Mouse (Mus musculus): ENCODE results near the gene Lrp6.
A peak's percentile ranks its signal among the peaks of the same experiment; 100 is the strongest.

The Lrp6 gene

GRCm38 (mm10) chr6:134434866-134435390 is 131.8 kb downstream of the Lrp6 start:
- DNase-seq (ENCODE audit: low spot score in 2 of 2): no peak

- no peak for DNase-seq (ENCODE audit: low spot score in 2 of 2)
These were observed 132.7 kb downstream of the Lrp6 start for GRCm38 (mm10) chr6:134434044-134434443.

- no peak for DNase-seq (ENCODE audit: low spot score in 2 of 2)
These were observed 133.5 kb downstream of the Lrp6 start for GRCm38 (mm10) chr6:134433281-134433680.

- no peak for DNase-seq (ENCODE audit: low spot score in 2 of 2)
These were observed 135.2 kb downstream of the Lrp6 start for GRCm38 (mm10) chr6:134431583-134431982.

- peak in 1 of 2 experiments; percentile 31 for DNase-seq (ENCODE audit: low spot score in 2 of 2)
These were observed 136.5 kb downstream of the Lrp6 start for GRCm38 (mm10) chr6:134430161-134430799.

GRCm38 (mm10) chr6:134428455-134428854 is 138.3 kb downstream of the Lrp6 start:
- no peak for DNase-seq (ENCODE audit: low spot score in 2 of 2)

- DNase-seq (ENCODE audit: low spot score in 2 of 2): no peak
These were observed 139.6 kb downstream of the Lrp6 start for GRCm38 (mm10) chr6:134427165-134427564.

GRCm38 (mm10) chr6:134425216-134425717 is 141.5 kb downstream of the Lrp6 start:
- peak in 1 of 2 experiments; percentile 78 for DNase-seq (ENCODE audit: low spot score in 2 of 2)

- no peak for DNase-seq (ENCODE audit: low spot score in 2 of 2)
These were observed 144.8 kb downstream of the Lrp6 start for GRCm38 (mm10) chr6:134421921-134422320.

- no peak for DNase-seq (ENCODE audit: low spot score in 2 of 2)
These were observed 146.4 kb downstream of the Lrp6 start for GRCm38 (mm10) chr6:134420375-134420774.

- DNase-seq (ENCODE audit: low spot score in 2 of 2): no peak
These were observed 148.9 kb downstream of the Lrp6 start for GRCm38 (mm10) chr6:134417886-134418285.

- DNase-seq (ENCODE audit: low spot score in 2 of 2): no peak
These were observed 150.1 kb downstream of the Lrp6 start for GRCm38 (mm10) chr6:134416556-134417105.

GRCm38 (mm10) chr6:134414532-134414883 is 152.3 kb downstream of the Lrp6 start:
- no peak for DNase-seq (ENCODE audit: low spot score in 2 of 2)

GRCm38 (mm10) chr6:134413706-134414531 is 152.8 kb downstream of the Lrp6 start:
- no peak for DNase-seq (ENCODE audit: low spot score in 2 of 2)

GRCm38 (mm10) chr6:134407226-134407625 is 159.5 kb downstream of the Lrp6 start:
- DNase-seq (ENCODE audit: low spot score in 2 of 2): no peak

- DNase-seq (ENCODE audit: low spot score in 2 of 2): no peak
These were observed 163.1 kb downstream of the Lrp6 start for GRCm38 (mm10) chr6:134403684-134404070.

GRCm38 (mm10) chr6:134402914-134403683 is 163.7 kb downstream of the Lrp6 start:
- DNase-seq (ENCODE audit: low spot score in 2 of 2): peak in 1 of 2 experiments; percentile 74
